Mouse (Mus musculus): ENCODE measurements around the gene Me1.

Me1 gene

DNA sequence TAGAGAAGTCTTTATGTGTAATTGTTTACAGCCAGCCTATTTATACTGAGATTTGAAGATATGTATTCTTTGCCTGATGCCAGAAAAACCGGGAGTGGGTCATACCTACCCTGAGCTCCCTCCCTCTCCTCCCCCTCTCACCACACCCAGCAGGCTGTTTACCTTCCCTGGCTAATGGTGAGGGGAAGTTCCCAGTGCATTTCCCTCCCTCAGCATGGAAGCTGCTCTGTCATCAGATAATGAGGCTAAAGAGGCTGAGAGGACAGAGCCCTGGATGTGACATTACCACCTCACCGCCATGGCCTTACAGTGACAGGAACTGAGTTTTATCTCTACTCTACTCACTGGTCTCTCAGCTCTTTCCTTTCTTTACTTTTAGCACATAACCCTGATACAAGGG, 6.1 kb upstream of the Me1 start:
- DNase-seq = no peak

DNA sequence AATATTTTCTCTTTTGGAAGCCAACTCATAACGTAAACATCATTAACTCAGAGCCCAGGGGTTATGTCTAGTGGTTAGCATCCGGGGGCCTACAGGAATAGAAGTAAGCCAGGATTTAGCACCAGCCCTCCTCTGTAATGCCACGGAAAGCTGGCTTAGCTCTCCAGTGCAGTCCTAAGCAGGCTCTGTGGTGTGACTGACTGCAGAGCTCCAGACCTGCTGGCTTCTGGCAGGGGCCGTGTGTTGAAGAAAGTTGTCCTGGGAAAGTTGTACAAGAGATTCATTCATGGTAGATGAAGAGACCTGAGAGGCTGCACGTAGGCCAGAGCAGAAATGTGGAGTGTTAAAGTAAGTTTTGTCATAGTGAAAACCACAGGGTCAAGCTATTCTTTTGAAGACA, 5.5 kb upstream of the Me1 start:
- DNase-seq = no peak

DNA sequence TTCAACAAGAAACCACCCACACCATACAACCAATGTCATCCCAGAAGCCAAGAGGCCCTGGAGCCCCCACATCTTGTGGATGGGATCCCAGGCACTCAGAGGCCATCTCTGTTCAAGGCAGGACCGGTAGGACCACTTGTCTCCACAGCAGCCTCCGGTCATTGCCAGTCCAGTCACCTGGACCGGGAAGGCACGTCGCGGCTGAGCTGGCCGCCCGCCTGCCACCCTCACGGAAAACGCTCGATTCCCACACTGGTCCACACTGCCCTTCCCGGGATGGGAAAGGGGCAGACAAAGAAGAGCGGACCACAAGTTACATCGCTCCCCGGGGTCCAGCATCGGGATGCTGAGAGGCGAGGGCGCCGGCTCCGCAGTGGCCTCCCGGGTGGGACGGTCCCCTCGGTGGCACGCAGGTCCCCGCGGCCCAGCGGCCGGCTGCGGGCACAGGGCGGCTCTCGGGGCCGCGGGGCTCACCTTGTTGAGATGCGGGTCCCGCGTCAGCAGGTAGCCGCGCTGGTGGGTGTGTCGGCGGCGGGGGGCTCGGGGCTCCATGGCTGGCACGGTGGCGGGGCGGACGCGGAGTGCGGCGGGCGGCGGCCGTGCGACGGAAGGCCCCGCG, 445 bp downstream of the Me1 start:
- DNase-seq = peak; percentile 16

DNA sequence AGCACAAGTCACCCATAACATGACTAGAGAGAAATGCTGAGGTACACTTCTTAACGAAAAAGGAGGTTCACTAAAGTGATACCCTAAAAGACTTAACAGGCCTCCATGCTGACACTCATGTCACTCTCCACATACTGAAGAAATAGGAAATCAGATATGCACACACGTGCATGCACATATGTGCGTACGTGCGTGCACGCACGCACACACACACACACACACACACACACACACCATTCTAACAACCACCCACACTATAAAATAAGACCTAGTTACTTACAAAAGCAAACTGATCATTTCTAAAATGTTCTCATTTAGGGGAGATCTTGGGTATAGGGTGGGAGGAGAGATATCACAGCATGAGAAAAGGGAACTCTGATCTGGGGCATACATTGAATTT, 1.1 kb downstream of the Me1 start:
- DNase-seq = no peak

DNA sequence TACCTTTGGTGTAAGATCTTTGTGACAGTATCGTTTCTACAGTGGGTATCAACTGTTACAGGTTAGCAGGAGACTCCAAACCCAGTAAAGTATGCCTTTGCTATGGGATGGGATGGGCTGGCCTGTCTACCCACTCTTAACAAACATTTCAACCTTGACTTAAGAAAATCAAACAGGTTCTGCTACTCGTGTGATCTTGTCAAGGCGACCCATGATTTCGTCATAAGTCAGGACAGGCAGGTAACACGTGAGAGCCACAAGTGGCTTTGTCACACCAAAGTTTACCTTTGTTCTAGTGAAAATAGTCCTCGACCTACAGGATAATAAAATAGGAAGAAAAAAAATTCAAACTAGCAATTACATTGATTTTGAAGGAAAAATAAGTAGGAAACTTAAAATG, 1.8 kb downstream of the Me1 start:
- DNase-seq = no peak

DNA sequence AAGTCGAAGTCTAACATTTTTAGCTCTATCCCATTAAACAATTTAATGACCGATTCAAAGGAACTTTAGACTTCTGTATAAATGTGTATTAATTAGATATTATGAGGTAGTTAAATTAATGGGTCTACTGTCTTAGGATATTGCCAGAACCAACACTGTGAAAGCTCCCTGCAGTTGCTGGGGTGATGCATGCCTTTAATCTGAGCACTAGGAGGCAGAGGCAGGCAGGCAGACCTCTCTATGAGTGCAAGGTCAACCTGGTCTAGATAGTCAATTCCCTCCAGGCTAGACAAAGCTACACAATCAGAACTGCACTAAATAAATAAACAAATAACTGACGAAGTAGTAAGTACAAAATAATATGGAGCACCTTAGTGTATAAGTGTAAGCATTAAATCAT, 3.1 kb downstream of the Me1 start:
- no peak for DNase-seq

DNA sequence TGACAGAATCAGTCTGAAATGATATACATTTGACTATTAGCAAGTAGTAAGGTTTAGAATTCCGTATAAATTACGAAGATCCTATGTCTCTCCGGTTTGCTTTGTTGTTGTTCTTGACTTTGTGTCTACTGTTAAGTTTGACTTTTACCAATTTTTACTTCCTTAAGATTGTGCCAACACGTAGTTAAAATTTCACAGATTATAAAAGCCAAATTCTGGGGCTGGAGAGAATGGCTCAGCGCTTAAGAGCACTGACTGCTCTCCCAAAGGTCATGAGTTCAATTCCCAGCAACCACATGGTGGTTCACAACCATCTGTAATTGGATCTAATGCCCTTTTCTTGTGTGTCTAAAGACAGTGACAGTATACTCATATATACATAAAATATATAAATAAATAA, 3.5 kb downstream of the Me1 start:
- no peak for DNase-seq

DNA sequence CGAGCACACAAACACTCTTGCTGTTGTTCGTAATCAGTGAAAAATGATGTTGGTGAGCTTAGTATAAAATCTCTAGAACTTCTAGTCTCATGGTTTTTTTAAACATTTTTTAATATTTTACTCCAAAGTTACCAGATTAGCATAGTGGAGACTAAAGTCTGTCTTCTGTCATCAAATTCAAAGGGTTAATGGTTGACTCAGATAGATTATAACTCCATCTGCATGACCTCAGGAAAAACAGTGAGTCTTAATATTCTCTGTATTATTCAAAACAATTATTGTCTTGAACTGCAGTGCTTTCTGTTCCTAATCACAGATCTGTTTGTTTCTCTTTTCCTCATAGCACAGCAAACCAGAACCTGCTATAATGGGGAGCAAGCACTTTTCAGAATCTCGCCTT, 4.7 kb downstream of the Me1 start:
- DNase-seq = no peak

DNA sequence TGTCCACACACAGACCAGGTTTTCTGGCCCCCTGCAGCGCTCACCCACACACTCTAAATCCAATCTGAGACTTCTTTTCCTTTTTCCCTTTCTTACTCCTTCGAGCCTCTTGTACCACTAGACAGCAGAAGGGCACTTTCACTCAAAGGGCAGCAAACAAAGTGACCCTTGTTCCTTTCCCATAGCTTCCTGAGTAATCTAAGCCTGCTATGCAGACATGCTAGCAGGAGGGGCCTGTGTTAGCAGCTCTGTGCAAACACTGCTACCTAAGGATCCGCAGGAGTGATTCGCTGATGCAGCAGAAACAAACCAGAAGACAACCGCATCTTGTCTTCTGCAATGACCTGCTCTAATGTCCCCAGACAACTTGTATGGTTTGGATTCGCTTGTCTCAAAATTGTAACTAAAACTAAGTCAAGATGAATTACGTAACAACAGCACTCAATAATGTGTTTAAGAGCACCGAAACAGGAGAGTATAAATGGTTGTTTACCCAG, 12.0 kb downstream of the Me1 start:
- no peak for DNase-seq

DNA sequence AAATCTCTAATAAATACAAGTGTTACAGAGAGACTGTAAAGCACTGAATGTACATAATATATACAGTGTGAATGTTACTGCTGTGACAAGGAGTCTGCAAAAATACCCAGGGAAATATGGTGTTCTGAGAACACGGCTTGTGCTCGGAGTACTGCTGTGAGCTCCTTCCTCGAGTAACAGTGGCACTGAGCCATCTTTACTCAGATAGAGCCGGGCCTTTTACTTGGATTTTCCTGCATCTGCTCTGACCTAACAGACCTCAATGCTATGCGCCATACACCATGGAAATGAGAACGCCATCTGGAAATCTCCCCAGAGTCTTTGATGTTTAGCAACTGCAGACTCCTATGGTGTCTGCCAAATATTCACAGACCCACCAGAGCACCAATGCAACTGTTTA, 12.9 kb downstream of the Me1 start:
- no peak for DNase-seq

DNA sequence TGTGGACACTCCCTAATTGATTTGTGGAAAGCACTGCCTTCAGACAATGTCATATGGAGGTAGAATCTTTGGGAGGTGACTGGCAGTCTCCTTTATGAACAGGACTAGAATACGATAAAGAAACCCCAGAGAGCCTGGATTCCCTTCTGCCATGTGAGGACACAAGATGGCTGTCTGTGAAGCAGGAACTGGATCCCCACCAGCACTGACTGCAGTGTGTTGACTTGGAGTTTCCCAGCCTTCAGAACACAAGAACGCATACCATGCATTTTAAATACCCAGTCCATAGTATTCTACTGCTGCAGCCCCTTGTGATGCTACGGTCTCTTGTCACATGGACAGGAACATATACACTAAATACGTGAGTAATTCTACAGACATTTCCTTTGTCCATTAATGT, 13.5 kb downstream of the Me1 start:
- no peak for DNase-seq

DNA sequence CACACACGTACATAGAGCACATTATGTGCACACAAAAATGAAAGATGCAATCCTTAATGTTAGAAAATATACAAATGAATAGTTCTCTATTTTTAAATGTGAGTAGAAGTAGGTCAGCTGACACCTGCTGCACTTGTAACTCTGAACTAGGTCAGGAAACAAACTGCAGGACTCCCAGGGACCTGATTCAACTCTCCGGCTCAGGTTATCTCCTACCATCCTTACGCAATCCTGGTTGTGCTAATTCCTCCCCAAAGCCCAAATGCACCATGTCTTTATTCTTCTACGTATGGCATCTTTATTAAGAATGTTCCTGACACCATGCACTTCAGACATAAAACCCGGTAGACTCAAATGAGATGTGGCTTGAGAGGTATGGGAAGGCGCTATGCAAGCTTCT, 15.3 kb downstream of the Me1 start:
- DNase-seq = no peak

DNA sequence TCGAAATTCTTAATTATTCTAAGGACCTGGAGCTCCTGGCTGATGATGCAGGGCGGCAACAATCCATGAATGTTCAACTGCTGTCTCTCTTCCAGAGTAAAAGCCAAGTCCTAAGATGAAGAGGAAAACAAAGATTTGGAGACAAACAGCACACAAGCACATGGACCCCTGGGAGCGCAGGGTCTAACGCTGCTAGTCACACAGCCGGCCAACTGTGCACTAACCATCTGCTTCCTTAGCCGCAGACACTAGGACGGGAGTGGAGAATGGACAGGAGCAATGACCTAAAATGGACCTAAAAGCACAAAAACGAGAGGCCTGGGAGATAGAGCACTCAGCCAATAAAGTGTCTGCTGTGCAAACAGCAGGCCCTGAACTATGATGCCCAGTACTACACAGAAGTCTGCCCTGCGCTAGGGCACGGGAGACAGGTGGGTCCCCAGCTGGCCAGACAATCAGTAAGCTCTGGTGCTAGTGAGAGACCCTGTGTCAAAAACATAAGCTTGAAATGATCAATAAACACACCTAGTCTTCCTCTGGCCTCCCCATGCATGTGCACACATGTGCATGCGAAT, 15.8 kb downstream of the Me1 start:
- DNase-seq = no peak

DNA sequence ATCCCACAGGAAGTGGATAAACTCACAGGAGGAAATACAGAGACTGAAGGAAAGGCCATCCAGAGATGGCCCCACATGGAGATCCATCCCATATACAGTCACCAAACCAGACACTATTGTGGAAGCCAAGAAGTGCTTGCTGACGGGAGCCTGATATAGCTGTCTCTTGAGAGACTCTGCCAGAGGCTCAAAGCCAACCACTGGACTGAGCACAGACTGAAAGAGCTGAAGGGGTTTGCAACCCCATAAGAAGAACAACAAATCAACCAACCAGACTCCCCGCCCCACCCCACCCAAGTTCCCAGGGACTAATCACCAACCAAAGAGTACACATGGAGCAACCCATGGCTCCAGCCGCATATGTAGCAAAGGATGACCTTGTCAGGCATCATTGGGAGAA, 19.5 kb downstream of the Me1 start:
- no peak for DNase-seq

DNA sequence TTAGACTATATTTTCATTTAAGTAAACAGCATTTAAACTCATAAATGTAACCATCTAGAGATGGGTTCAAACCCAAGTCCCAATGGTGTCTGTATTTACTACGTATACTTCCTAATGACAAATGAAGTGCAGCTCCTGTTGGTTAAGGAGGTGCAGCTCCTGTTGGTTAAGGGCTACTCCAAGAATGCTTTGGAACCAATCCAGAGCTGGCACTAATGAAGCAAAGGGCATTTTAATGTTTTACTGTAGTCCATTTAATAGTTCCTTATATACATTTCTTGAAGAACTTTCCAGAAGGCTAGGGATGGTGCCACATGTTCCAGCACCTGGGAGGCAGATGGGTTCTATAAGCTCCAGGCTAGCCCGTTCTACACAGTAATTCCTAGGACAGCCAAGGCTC, 20.3 kb downstream of the Me1 start:
- DNase-seq = no peak

DNA sequence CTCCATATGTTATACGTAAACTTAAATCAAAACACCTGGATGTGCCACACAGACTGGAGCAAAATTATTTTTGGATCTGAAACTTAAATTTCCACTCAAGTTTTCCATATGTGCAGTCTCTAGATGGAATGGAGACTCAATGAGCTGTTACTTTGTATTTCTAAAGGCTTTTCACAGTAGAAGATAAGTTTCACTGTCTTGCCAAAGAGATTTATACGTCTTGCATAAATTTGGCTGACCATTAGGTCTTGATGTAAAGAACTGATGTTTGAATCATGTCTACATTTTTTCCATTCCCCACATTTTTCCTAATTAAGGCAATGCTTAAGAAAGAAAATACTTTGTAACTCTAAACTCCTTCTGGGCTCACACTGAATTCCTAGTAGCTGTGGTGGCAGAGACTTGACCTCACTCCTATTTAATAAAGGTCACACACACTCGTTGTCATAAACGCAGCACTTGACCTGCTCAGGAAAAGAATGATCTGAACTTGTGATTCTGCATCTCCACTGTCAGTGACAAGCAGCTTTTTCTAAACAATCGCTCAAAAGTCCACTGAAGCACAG, 22.8 kb downstream of the Me1 start:
- no peak for DNase-seq

DNA sequence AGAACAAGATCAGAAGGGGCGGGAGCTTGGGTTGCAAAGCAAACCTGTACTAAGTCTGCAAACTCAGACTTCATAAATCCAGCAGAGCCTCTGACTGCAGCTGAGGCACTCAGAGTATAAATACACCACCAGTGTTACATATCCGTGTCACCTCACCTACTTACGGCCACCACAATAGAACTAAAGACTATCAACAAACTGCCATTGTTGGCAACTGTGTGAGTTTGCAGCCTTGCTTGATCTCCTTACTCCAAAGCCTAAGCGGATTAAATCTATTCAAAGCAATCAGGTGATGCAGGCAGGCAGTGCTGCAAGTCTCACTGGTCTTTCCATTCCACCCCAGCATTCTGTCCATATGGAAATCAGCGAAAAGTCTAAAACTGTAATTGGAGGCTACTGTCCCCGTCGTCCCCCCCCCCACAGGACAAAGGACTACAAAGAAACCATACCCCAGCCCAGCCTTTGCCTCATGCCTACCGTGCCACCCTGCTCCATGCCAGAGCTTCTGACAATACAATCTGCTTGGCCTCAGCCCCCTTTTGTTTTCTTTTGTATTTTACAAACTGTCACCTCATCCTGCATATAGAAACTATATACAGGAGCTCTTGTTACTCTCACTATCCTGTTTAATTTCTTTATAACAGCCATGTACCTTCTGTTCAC, 27.0 kb downstream of the Me1 start:
- DNase-seq = no peak

DNA sequence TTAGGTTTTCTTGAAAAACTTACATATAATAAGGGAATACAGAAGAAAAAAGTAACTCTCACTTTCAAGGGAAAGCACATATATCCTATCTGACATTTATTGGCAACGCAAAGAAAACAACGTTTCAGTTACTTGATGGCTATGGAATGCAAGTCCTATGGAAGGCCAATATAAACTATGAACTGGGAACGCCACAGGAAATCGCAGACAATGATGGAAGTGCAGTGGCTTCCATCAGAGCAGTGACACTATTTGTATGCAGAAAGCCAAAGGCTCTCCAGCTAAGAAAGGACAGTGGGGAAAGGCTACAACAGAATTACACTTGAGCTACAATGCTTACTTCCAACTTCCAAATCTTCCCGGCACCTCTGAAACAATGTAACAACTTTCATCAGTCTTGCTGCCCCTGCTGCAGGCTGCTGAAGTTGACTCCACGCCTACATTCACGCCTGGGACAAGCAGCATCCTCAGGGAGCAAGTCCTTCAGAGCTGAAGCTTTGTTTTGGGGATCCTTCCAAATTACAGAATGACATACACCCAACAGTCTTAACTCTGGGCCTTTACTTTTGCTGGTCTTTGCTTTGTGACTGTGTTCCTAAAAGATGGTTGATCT, 28.5 kb downstream of the Me1 start:
- no peak for DNase-seq

DNA sequence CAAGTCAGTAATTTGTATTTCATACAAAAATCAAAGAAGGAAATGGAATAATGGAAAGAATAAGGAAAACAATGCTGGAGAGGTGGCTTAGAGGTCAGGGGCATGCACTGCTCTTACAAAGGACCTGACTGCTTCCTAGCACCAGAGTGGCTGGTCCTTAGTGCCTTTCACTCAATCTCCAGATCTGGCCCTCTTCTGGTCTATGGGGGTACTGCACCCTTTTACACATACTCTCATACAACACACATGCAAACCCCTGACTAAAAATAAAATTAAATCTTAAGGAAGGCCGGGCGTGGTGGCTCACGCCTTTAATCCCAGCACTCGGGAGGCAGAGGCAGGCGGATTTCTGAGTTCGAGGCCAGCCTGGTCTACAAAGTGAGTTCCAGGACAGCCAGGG, 34.1 kb downstream of the Me1 start:
- DNase-seq = no peak

DNA sequence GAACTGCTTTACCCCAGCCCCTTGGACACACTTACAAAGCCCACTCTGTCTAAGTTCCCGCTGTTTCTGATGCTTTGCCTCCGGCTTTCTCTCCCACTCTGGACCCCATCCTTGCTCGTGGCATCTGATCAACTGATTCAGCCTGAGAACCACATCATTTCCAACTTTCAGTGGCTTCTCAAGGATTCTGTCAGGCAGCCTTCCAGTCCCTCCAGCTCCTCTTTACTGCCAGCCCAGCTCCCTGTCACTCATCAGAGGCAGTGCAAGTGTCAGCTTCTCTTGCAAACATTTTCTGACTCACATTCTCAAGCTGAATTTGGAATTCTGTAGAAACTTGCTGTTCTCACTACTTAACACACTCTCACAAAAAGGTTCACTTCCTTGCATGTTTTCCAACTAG, 34.5 kb downstream of the Me1 start:
- DNase-seq = no peak

DNA sequence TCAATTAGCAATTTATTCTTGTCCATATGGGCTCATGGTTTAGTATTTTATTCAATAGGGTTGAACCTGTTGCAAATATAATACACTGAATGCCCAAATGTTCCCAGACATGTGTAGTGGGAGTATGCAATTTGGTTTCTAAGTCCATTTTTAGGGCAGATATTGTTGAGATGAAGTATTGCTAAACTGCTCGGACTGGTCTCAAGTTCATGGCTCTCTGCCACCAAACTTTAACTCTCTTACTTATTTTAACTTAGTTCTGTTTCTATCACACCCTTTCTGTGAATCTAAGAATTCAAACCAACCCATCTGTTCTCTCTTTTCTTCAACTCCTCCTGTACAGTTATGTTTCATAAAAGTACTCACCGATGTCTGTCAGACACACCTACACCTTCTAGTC, 35.4 kb downstream of the Me1 start:
- no peak for DNase-seq

DNA sequence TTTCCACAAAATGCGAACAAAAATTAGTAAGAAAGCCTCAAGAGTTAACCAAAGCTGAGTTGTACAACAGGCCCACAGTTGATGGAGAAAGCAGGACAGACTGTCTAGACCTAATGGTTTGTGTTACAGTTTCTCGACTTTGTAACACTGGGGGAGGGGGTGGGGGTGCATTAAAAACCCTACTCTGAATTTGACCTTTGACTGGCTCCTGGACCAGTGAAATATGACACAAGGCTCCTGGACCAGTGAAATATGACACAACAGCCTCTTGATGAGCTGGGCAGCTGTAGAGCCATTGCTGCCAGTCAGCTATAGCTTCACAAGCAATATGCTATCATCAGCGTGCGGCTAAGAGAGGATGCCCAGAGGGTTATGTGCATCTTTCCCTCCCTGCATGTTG, 37.4 kb downstream of the Me1 start:
- DNase-seq = no peak

DNA sequence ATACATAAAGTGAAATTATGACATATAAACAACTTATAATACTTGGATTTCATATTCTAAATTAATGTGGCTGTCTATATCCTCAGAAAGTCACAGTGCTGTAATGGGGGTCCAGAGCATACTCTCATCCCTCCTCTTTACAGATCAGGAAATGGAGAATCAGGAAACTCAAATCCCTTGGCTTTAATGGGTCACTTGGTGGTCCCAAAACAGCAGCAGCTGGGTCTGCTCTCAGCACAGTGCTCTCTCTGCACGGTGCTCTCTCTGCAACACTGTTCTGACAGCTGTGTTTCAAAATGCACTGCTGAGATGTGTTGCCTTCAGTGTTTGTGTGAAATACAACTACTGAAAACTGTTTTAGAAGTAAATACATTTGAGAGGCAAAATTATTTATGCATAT, 43.6 kb downstream of the Me1 start:
- no peak for DNase-seq

DNA sequence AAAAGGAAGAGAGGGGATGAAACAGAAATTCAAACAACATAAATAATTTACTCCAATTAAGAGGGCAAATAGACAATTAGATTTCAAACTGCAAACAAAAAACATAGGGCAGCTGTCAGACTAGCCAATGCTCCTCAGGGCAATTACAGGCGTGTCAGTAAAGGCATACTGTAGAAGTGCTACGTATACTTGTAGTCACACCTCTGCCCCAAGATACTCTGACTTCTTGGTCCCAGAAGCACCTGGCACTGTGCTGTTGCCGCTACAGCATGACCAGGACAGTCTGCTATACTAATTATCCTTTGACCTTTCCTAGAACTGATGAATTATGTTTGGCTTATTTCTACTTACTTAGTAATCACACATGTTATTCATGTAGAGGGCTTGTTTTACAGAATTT, 44.5 kb downstream of the Me1 start:
- no peak for DNase-seq

Data from cerebellum, adult 8-10 months (tissue).